Mouse (Mus musculus): ENCODE results near the gene Cpeb1.
"Not testable (repeated sequence)": the region's sequence is repeated elsewhere in the genome, so short reads cannot be mapped to it uniquely, and the experiment has no call there.

Gene Cpeb1

GRCm38 (mm10) chr7:81455155-81455651 lies at the start of gene Cpeb1:
TSS of gene Cpeb1 (minus strand) at chr7:81455465.
- in situ Hi-C loops (cut with MboI; ENCODE audit: low pct_unique_long_range_greater_than_20kb in 1 of 2, low sequenced_read_pairs in 2 of 2, unreplicated experiment in 1 of 2) = no loop called here

GRCm38 (mm10) chr7:81501050-81501449 lies 45.8 kb upstream of the Cpeb1 start:
- in situ Hi-C loops (cut with MboI; ENCODE audit: low pct_unique_long_range_greater_than_20kb in 1 of 2, low sequenced_read_pairs in 2 of 2, unreplicated experiment in 1 of 2) = no loop called here

- in situ Hi-C loops (cut with MboI; ENCODE audit: low pct_unique_long_range_greater_than_20kb in 1 of 2, low sequenced_read_pairs in 2 of 2, unreplicated experiment in 1 of 2) = no loop called here
Measured at GRCm38 (mm10) chr7:81498181-81498580, 42.9 kb upstream of the Cpeb1 start, which contains the start of gene BC048679. TSS of gene BC048679 (minus strand) at chr7:81498281.

GRCm38 (mm10) chr7:81497171-81497570 lies 41.9 kb upstream of the Cpeb1 start:
- in situ Hi-C loops (cut with MboI; ENCODE audit: low pct_unique_long_range_greater_than_20kb in 1 of 2, low sequenced_read_pairs in 2 of 2, unreplicated experiment in 1 of 2) = no loop called here

- in situ Hi-C loops (cut with MboI; ENCODE audit: low pct_unique_long_range_greater_than_20kb in 1 of 2, low sequenced_read_pairs in 2 of 2, unreplicated experiment in 1 of 2) = no loop called here
Measured at GRCm38 (mm10) chr7:81493331-81494021, 38.2 kb upstream of the Cpeb1 start, which contains the start of gene Ap3b2. TSS of gene Ap3b2 (minus strand) at chr7:81493925.

- in situ Hi-C loops (cut with MboI; ENCODE audit: low pct_unique_long_range_greater_than_20kb in 1 of 2, low sequenced_read_pairs in 2 of 2, unreplicated experiment in 1 of 2) = no loop called here
Measured at GRCm38 (mm10) chr7:81492628-81493027, 37.4 kb upstream of the Cpeb1 start.

GRCm38 (mm10) chr7:81489649-81490048 lies 34.4 kb upstream of the Cpeb1 start:
- in situ Hi-C loops (cut with MboI; ENCODE audit: low pct_unique_long_range_greater_than_20kb in 1 of 2, low sequenced_read_pairs in 2 of 2, unreplicated experiment in 1 of 2) = no loop called here

GRCm38 (mm10) chr7:81480800-81481199 lies 25.5 kb upstream of the Cpeb1 start:
- in situ Hi-C loops (cut with MboI; ENCODE audit: low pct_unique_long_range_greater_than_20kb in 1 of 2, low sequenced_read_pairs in 2 of 2, unreplicated experiment in 1 of 2) = no loop called here

- in situ Hi-C loops (cut with MboI; ENCODE audit: low pct_unique_long_range_greater_than_20kb in 1 of 2, low sequenced_read_pairs in 2 of 2, unreplicated experiment in 1 of 2) = no loop called here
Measured at GRCm38 (mm10) chr7:81479531-81480090, 24.3 kb upstream of the Cpeb1 start.

- in situ Hi-C loops (cut with MboI; ENCODE audit: low pct_unique_long_range_greater_than_20kb in 1 of 2, low sequenced_read_pairs in 2 of 2, unreplicated experiment in 1 of 2) = not testable (repeated sequence)
Measured at GRCm38 (mm10) chr7:81478261-81478660, 23.0 kb upstream of the Cpeb1 start.

GRCm38 (mm10) chr7:81476833-81477232 lies 21.6 kb upstream of the Cpeb1 start:
- in situ Hi-C loops (cut with MboI; ENCODE audit: low pct_unique_long_range_greater_than_20kb in 1 of 2, low sequenced_read_pairs in 2 of 2, unreplicated experiment in 1 of 2) = no loop called here

- in situ Hi-C loops (cut with MboI; ENCODE audit: low pct_unique_long_range_greater_than_20kb in 1 of 2, low sequenced_read_pairs in 2 of 2, unreplicated experiment in 1 of 2) = no loop called here
Measured at GRCm38 (mm10) chr7:81475221-81475620, 20.0 kb upstream of the Cpeb1 start.

GRCm38 (mm10) chr7:81464906-81465450 lies 9.7 kb upstream of the Cpeb1 start:
- in situ Hi-C loops (cut with MboI; ENCODE audit: low pct_unique_long_range_greater_than_20kb in 1 of 2, low sequenced_read_pairs in 2 of 2, unreplicated experiment in 1 of 2) = no loop called here

GRCm38 (mm10) chr7:81464116-81464515 lies 8.9 kb upstream of the Cpeb1 start:
- in situ Hi-C loops (cut with MboI; ENCODE audit: low pct_unique_long_range_greater_than_20kb in 1 of 2, low sequenced_read_pairs in 2 of 2, unreplicated experiment in 1 of 2) = no loop called here

GRCm38 (mm10) chr7:81462815-81463214 lies 7.5 kb upstream of the Cpeb1 start:
- in situ Hi-C loops (cut with MboI; ENCODE audit: low pct_unique_long_range_greater_than_20kb in 1 of 2, low sequenced_read_pairs in 2 of 2, unreplicated experiment in 1 of 2) = no loop called here

- in situ Hi-C loops (cut with MboI; ENCODE audit: low pct_unique_long_range_greater_than_20kb in 1 of 2, low sequenced_read_pairs in 2 of 2, unreplicated experiment in 1 of 2) = no loop called here
Measured at GRCm38 (mm10) chr7:81454331-81455039, 780 bp downstream of the Cpeb1 start.

- in situ Hi-C loops (cut with MboI; ENCODE audit: low pct_unique_long_range_greater_than_20kb in 1 of 2, low sequenced_read_pairs in 2 of 2, unreplicated experiment in 1 of 2) = no loop called here
Measured at GRCm38 (mm10) chr7:81453443-81454274, 1.6 kb downstream of the Cpeb1 start.

GRCm38 (mm10) chr7:81452971-81453441 lies 2.3 kb downstream of the Cpeb1 start:
- in situ Hi-C loops (cut with MboI; ENCODE audit: low pct_unique_long_range_greater_than_20kb in 1 of 2, low sequenced_read_pairs in 2 of 2, unreplicated experiment in 1 of 2) = no loop called here

All from mouse embryonic stem cell (cell line).